In the genomic region with DNA sequence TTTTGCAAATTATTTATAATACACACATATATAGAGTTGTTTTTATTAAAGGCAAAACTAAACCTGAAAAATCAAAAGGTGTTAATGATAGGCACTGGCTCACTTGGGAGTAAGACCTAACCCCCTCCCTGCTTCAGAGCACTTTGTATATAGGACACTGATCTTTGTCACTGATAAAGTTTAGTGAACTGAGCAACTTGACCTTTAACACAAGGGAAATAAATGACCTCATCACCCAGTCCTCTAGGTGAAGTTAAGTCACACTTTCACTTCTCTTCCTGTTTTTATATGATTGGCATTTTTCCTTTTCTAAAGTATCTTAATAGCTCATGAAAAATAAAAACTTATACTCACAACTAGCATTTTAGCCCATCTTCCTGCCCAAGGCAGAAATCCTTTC, we compare ENCODE assay signal across 17 mouse cellular contexts.
"Had no signal": no experiment of that assay in that cellular context is flagged by ENCODE, and none has a peak within 500 bp of the region (broad histone marks: within the 10 kb centered on the region; RNA-seq: fewer than 3 reads in every experiment).

No protein-coding gene starts in this region.

- H3K9me3 ChIP-seq: midbrain, embryonic 13.5 days; midbrain, embryonic 15.5 days; neural tube, embryonic 13.5 days; neural tube, embryonic 15.5 days; stomach, embryonic 15.5 days had no signal

- H3K27me3 ChIP-seq: midbrain, embryonic 13.5 days; midbrain, embryonic 15.5 days; neural tube, embryonic 13.5 days; neural tube, embryonic 15.5 days; stomach, embryonic 15.5 days had no signal

- DNase-seq: lung, adult 18-20 months; lung, embryonic 14.5 days; lung, postnatal 10 days; lung, postnatal 4 days; right cerebral cortex, postnatal 14 days; thymus, adult 2 months; thymus, postnatal 25 days; thymus, postnatal 4 days had no signal

- H3K4me2 ChIP-seq: lung, embryonic 14.5 days; midbrain, embryonic 11.5 days; midbrain, embryonic 13.5 days; midbrain, embryonic 15.5 days; neural tube, embryonic 13.5 days; neural tube, embryonic 15.5 days; stomach, embryonic 15.5 days had no signal

- ATAC-seq: midbrain, embryonic 13.5 days; midbrain, embryonic 15.5 days had no signal

- H3K4me3 ChIP-seq: midbrain, embryonic 13.5 days; midbrain, embryonic 15.5 days; myocyte; neural tube, embryonic 13.5 days; neural tube, embryonic 15.5 days; stomach, embryonic 15.5 days had no signal

- H3K9ac ChIP-seq: liver, embryonic 14.5 days; lung, embryonic 14.5 days; midbrain, embryonic 13.5 days; midbrain, embryonic 15.5 days; neural tube, embryonic 13.5 days; neural tube, embryonic 15.5 days; stomach, embryonic 15.5 days had no signal

- H3K4me1 ChIP-seq: stomach, embryonic 15.5 days had no signal

- H3K27ac ChIP-seq: liver, embryonic 14.5 days; midbrain, embryonic 13.5 days; midbrain, embryonic 15.5 days; neural tube, embryonic 13.5 days; neural tube, embryonic 15.5 days; stomach, embryonic 15.5 days; stomach, postnatal 0 days had no signal
